Mouse (Mus musculus): ENCODE data around the gene Pdgfc. TPM values are rescaled to one million over a fixed set of nuclear protein-coding genes. Genes with fewer than 3 reads are reported as not detected.

The Pdgfc gene
- total RNA-seq, 1 experiment from 2014 or later, result not detected

DNA sequence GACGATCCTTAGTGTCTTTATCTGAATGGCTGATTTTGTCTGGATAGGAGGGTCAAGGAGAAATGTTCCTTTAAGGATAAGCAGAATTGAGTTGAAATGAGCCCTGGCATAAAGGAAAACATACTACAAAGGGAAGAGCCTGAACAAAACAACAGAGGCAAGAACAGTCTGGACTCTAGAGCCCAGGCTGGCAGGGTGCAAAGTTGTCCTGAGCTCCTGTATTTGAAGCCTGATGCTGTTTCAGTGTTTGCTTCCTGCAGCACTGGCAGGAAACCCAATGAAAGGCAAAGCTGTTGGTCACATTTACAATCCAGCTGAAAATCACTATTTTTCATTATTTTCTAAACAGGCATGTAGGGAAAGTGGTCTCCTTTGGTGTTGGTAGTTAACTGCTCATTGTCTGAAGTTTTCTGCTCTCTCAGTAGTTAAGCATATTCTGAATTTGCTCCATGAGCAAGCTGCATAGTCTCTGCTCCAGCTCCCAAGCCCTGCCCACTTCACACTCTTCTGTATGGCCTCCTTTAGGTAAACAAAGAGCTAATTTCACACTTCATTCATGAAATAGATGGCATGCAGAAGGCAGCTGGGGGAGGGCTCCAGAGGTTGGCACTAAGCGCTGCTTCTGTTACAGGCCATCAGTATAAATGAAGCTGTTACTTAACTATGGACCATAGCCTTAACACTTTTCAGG lies 8.6 kb downstream of the Pdgfc start:
- no peak for ATAC-seq (ENCODE audit: extremely low read depth, insufficient number of reproducible peaks, low FRiP score, poor library complexity, severe bottlenecking)

DNA sequence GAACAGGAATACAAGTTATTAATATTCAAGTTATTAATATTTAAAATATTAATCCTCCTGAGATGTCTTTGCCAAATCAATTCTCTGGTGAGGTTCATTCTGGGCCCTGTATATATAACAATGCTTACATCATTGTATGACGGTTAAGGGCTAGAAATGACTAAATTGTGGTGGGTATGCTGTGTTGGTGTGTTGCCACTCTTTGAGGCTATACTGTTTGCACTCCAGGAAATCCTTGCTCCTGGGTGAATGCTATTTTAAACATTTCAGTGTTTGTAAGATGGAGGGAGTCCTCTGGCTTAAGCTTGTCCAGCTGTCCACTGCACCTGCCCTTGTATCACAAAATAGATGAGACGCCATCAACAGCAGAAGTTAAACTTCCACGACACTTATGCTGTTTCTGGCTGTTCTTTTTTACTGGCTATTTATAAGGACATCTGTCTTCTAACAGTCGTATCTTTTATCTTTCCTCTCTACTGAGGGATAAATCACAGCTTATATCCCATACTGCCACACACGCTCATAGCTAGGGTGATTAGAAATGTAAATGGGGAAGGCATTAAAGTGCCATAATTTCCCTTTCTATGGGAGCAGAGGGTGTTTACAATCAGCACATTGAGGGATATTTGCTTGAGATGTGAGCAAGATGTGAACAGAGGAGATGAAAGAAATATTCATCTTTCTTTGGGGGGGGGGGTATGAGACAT lies 9.3 kb downstream of the Pdgfc start:
- ATAC-seq (ENCODE audit: extremely low read depth, insufficient number of reproducible peaks, low FRiP score, poor library complexity, severe bottlenecking), result no peak

- no peak for ATAC-seq (ENCODE audit: extremely low read depth, insufficient number of reproducible peaks, low FRiP score, poor library complexity, severe bottlenecking)
These were observed 10.7 kb downstream of the Pdgfc start for GRCm38 (mm10) chr3:81046652-81047607.

DNA sequence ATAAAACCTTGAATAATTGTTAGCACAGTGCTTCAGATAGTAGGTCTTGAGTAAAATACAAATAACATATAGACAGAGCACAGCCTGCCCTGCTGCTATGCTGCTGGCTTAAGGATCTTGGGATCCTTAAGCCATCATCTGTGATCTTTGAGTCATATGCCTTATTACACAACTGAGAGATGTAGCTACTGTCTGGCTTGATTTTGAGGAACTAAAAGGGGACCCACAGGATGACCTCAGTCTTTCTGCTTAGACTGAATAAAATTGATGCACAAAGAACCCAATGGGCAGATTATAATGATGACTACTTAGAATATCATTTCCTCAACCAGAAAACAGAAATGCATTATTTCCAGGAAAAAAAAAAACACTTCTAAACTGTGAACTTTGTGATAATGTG lies 15.3 kb downstream of the Pdgfc start:
- ATAC-seq (ENCODE audit: extremely low read depth, insufficient number of reproducible peaks, low FRiP score, poor library complexity, severe bottlenecking), result no peak

GRCm38 (mm10) chr3:81052422-81052821 lies 16.2 kb downstream of the Pdgfc start:
- no peak for ATAC-seq (ENCODE audit: extremely low read depth, insufficient number of reproducible peaks, low FRiP score, poor library complexity, severe bottlenecking)

DNA sequence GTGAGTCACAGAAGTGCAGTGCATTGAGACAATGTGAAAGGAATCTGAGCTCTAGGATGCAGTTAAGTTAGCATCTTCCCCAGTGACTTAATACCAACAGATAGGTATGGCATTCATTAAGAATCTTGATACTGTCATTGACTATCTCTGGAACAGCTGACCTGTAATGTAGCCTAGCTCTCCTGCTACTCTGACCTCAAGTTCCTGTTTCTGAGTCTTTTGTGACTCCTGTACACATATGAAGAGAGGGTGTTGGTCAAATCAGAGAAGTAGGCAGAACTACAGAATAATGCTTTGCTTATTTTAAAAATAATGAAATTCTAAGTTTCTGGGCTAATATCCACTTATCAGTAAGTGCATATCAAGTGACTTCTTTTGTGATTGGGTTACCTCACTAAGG lies 17.9 kb downstream of the Pdgfc start:
- no peak for ATAC-seq (ENCODE audit: extremely low read depth, insufficient number of reproducible peaks, low FRiP score, poor library complexity, severe bottlenecking)

DNA sequence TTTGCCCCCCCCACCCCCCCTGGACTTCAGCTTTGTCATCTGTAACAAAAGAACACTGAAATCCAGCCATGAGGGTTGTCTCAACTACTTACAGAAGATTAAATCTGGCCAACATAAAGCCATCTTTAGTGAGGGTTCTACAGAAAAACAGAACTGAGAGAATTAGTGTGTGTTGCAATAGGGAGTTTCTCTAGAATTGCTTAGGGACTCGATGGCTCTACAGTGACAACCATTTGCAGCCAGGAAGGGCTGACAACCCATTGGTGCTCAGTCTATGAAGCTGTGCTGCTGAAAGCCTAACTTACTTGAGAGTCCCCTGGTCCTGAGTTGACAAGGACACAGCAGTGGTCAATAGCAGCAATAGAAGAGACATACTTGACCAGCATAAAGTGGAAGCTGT lies 21.5 kb downstream of the Pdgfc start:
- no peak for ATAC-seq (ENCODE audit: extremely low read depth, insufficient number of reproducible peaks, low FRiP score, poor library complexity, severe bottlenecking)

DNA sequence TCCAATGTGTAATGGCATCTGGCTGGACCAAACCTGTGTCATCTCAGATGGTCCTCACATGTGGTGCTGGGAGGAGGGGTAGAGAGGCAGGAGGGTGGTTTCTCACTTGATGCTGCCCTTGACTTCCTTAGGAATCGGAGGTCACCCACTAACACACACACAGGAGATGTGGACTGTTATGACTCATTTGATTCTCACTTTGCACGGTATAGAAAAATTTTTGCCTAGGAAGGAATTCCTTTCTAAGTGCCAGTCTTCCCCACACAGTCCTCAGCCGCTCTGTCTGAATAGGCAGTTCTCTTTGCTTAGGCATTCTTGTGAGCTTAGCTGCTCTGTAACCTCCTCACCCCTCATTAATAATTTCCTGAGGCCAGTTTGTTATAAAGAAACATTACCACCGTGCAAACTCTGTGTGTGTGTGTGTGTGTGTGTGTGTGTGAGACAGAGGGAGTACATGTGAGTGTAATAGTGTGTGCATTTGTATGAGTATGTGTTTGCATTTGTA lies 22.4 kb downstream of the Pdgfc start:
- no peak for ATAC-seq (ENCODE audit: extremely low read depth, insufficient number of reproducible peaks, low FRiP score, poor library complexity, severe bottlenecking)

- no peak for ATAC-seq (ENCODE audit: extremely low read depth, insufficient number of reproducible peaks, low FRiP score, poor library complexity, severe bottlenecking)
These were observed 32.3 kb downstream of the Pdgfc start for GRCm38 (mm10) chr3:81068550-81068949.

DNA sequence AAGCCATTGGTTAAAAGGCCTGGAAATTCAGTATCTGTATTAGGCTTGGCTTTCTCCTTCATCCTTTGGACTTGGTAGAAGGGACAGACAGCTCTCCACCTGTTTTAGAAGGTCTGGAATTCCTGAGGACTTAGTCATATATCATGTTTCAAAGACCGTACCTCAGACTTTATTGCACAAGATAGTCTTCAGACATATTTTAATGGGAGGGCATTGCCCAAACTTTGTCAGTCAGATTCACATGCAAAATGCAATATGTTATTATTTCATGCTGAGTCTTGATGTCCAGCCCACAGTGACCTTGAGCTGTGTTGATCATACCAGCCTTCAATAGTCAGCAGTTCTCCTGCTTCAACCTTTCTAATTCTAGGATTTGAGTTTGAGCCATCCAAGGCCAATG lies 64.9 kb downstream of the Pdgfc start:
- ATAC-seq (ENCODE audit: extremely low read depth, insufficient number of reproducible peaks, low FRiP score, poor library complexity, severe bottlenecking), result no peak

DNA sequence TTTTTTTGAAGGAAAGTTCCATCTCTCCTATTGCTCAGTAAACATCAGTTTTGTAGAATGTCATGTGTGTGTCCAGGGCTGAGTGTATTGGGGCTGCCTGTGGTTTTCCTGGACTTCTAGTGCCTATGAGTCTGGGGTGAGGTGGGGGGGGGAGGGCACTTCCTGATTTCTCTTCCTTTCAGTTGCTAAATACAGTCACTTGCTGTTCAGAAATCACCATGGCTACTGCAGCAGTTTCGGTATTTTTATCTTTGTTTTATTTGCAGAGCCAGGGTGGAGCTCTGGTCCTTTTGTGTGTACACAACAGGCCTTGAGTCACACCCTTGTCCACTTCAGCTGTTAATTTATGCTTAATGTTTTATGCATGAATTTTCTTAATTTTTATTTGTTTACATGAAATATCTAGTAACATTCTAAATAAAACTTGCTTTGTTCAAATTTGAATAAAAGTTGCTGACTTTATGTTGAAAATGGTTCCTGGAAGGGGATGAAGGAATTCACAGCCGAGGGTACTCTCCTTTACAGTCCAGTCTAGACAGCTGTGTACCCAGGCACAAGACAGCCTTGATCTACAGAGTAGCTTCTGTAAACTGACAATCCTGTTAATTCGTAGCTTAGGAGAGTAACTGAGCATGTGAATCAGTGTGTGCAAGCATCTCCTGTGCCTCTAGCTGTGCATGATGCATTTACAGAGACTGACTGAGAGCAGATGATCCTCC lies 66.1 kb downstream of the Pdgfc start:
- ATAC-seq (ENCODE audit: extremely low read depth, insufficient number of reproducible peaks, low FRiP score, poor library complexity, severe bottlenecking), result peak; percentile 78

GRCm38 (mm10) chr3:81102877-81103420 lies 66.7 kb downstream of the Pdgfc start:
- ATAC-seq (ENCODE audit: extremely low read depth, insufficient number of reproducible peaks, low FRiP score, poor library complexity, severe bottlenecking), result no peak

DNA sequence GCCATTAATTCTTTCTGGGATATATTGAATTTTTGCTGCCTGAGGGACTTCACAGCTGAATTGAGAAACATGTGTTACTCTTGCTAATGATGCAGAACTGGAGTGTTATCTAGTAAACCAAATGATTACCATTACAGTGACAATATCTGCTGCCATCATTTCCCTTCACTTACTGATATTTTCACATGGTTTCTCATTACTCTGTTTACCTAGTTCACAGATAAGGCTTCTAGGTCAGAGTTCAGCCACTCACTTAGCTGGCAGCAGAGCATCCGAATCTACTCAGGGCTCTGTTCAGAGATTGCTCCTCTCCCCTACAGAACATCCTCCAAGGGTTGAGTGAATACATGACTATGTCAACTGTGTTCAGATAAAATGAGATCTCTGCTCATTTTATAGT lies 71.3 kb downstream of the Pdgfc start:
- no peak for ATAC-seq (ENCODE audit: extremely low read depth, insufficient number of reproducible peaks, low FRiP score, poor library complexity, severe bottlenecking)

- no peak for ATAC-seq (ENCODE audit: extremely low read depth, insufficient number of reproducible peaks, low FRiP score, poor library complexity, severe bottlenecking)
These were observed 74.8 kb downstream of the Pdgfc start for GRCm38 (mm10) chr3:81110968-81111367.

DNA sequence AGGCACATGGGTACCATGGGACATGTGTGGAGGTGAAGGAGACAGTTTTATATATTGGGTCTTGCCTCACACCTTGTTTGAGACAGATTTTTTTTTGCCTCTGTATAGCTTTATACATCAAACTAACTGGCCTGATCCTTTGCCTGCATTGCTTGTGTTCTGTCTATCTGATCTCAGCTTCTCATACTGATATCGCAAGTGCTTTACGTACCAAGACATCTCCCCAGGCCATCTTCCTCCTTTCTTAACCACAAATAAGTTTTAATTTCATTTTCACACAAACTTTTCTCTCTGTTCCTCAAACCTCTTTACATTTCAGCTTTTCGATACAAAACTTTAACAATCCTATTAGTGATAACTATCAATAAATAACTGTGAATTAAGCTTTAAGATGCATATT lies 76.7 kb downstream of the Pdgfc start:
- peak; percentile 63; the same call in 1 of the 2 replicates for ATAC-seq (ENCODE audit: extremely low read depth, insufficient number of reproducible peaks, low FRiP score, poor library complexity, severe bottlenecking)

DNA sequence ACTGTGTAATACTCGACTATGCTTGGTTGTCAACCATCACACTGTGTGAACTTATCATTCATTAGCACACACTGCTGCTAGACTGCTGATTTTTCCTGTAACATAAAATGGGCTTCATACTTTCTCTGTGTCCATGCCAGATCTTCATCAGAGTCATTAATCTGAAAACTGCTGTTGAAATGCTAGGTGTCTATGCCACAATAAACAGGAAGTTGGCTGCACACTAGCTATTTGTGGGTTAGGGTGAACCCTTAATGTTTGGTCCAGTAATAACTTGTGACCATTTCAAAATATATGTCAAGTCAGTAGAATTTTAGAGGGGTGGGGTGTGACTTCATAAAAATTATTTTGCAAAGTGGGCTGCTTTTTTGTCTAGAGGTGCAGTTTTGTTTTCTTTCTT lies 84.4 kb downstream of the Pdgfc start:
- ATAC-seq (ENCODE audit: extremely low read depth, insufficient number of reproducible peaks, low FRiP score, poor library complexity, severe bottlenecking), result no peak

DNA sequence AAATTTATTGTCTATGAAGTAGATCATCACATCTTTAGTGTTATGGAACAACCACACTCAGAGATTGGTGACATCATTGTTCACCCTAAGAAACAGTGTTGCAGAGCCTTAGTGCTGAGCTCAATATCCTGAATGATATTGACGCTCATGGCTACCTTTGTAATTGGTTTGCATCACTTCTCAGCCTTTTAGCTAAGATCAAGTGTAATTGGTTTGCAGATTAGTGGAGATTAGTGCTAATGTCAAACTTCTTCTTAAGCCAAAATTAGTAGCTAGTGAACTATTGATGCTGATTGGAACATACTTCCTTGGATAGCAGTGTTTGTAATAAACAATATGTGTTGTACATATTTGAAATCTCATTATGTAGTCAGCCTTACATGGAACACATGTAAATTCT lies 85.5 kb downstream of the Pdgfc start:
- no peak for ATAC-seq (ENCODE audit: extremely low read depth, insufficient number of reproducible peaks, low FRiP score, poor library complexity, severe bottlenecking)

DNA sequence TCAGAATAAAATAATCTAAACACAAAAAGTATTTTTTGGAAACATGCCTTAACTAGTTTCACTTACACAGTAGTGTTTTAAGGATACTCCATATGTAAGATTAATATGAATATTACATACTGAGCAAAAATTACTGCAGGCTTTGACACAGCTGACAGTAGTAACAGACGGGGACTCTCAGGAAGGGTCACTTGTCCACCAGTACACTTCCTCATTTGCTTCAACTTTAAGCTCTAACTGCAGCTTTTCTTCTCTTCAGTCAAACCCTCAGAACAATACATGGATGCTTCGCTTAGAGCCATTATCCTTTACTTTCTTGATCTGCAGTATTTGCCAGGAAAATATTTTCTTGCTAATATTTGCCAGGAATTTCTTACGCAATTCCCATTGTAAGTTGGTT lies 87.2 kb downstream of the Pdgfc start:
- ATAC-seq (ENCODE audit: extremely low read depth, insufficient number of reproducible peaks, low FRiP score, poor library complexity, severe bottlenecking), result no peak

DNA sequence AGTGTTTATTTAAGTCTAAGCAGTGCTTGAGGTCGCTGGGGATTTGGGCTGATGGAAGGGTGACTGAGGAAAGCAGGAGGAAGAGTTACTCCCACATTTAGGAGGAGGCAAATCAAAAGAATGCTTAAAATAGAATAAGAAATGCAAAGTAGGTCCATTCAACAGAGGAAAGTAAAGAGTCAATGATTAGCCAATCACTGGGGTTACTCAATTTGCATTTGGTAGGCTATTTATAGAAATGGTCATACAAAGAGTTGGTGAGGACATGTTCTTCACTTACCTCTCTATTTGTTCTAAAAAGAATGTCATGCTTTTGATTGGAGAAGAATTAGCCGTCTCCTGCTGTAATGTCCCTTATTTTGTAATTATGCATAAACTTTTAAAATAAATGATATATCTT lies 90.8 kb downstream of the Pdgfc start:
- ATAC-seq (ENCODE audit: extremely low read depth, insufficient number of reproducible peaks, low FRiP score, poor library complexity, severe bottlenecking), result no peak
